8 mouse cellular contexts compared by ENCODE assay signal in the genomic region with DNA sequence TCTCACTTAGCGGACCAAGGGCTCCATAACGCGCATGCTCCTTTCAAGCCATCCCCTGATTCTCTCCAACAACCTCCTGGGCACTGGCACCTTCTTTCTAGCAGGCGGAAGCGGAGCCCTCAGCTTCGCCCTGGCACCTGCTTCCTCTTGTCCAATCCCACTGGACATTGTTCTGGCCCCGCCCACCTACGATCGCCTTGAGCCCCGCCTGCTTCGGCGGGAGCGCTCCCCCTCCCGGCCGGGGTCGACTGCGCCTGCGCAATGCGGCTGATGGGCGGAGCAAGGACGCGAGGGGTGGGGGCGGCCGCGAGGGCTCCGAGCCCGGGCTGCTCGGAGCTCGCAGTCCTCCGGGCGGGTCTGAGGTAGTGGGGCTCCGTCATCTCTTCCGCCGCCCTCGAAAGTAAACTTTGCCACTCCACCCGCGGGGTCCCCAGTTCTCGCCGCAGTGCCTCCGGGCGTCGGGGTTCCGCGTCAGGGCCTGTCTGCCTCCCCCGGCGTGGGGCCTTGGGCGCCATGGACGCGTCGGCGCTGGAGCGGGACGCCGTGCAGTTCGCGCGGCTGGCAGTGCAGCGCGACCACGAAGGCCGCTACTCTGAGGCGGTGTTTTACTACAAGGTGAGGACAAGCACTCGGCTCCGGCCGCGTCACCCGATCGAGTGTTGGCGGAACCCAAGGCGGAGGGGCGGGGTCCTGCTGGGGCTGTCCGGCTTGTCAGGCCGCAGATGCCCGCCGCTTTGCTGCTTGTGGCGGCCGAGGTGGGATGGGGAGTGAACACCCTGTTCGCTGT. TPM values are rescaled to one million over a fixed set of nuclear protein-coding genes. Genes with fewer than 3 reads are reported as not detected.
DNase-seq lines count a peak whose midpoint lies in the region; ATAC-seq and TF ChIP-seq lines count a peak whose summit lies in the region.

A gene (plus strand): TSS at position 270 of the 787 bp plus-strand sequence.

- peaks cover 2% of the 10 kb centered on the region; the same call in 1 of the 2 replicates for H3K79me2 ChIP-seq in heart, adult 2 months (replicated peaks; ENCODE audit: control insufficient read depth, insufficient read depth, low read length)

- WGBS in embryonic facial prominence, embryonic 14.5 days = under 1% methylated on average over 51 of the region's 78 CpGs
- WGBS in heart, adult 2 months = under 1% methylated on average over 78 of the region's 78 CpGs
- under 1% methylated on average over 78 of the region's 78 CpGs for WGBS in limb, embryonic 13.5 days
- WGBS in midbrain, embryonic 16.5 days = under 1% methylated on average over 77 of the region's 78 CpGs

- H3K27ac ChIP-seq in embryonic facial prominence, embryonic 14.5 days (replicated peaks; ENCODE audit: low read depth, low read length) = peak within 1 kb of the TSS; percentile 95
- peak within 1 kb of the TSS; percentile 93 for H3K27ac ChIP-seq in heart, adult 2 months
- H3K27ac ChIP-seq in limb, embryonic 13.5 days = peak within 1 kb of the TSS; percentile 92
- H3K27ac ChIP-seq in midbrain, embryonic 16.5 days (ENCODE audit: low read length) = peak within 1 kb of the TSS; percentile 94

- peak within 1 kb of the TSS; percentile 67 for H3K4me2 ChIP-seq in embryonic facial prominence, embryonic 14.5 days (ENCODE audit: low read depth, low read length)
- H3K4me2 ChIP-seq in limb, embryonic 13.5 days (replicated peaks) = peak within 1 kb of the TSS; percentile 71
- H3K4me2 ChIP-seq in midbrain, embryonic 16.5 days (ENCODE audit: low read length) = peak within 1 kb of the TSS; percentile 82

- H3K9me3 ChIP-seq in embryonic facial prominence, embryonic 14.5 days (ENCODE audit: control insufficient read depth, low read length) = no peaks in the 10 kb centered on the region
- H3K9me3 ChIP-seq in limb, embryonic 13.5 days = no peaks in the 10 kb centered on the region
- no peaks in the 10 kb centered on the region for H3K9me3 ChIP-seq in midbrain, embryonic 16.5 days (replicated peaks; ENCODE audit: control insufficient read depth, low read length, poor library complexity, severe bottlenecking)

- peak; percentile 92 for DNase-seq in 3T3-L1 (ENCODE audit: low read depth, low spot score)
- peak; percentile 99 for DNase-seq in adrenal gland, postnatal 4 days (ENCODE audit: low spot score in 2 of 2)
- peak; percentile 98 for DNase-seq in embryonic facial prominence, embryonic 14.5 days (ENCODE audit: low spot score)
- DNase-seq in heart, adult 2 months = peak; percentile 97 to 100
- DNase-seq in kidney, adult 8-10 months = peak; percentile 97 to 98
- peak; percentile 99 for DNase-seq in spleen, postnatal 10 days (ENCODE audit: low spot score in 2 of 2)

- peak within 1 kb of the TSS; percentile 91 for H3K4me3 ChIP-seq in embryonic facial prominence, embryonic 14.5 days (ENCODE audit: low read depth, low read length)
- H3K4me3 ChIP-seq in heart, adult 2 months = peak within 1 kb of the TSS; percentile 97
- peak within 1 kb of the TSS; percentile 86 for H3K4me3 ChIP-seq in limb, embryonic 13.5 days
- peak within 1 kb of the TSS; percentile 94 for H3K4me3 ChIP-seq in midbrain, embryonic 16.5 days (ENCODE audit: low read depth, low read length)

- peak; percentile 36 for TF ChIP-seq CTCF in heart, adult 2 months (IDR thresholded peaks at IDR 0.05)

- ATAC-seq in embryonic facial prominence, embryonic 14.5 days (ENCODE audit: low read depth) = peak; percentile 96
- ATAC-seq in limb, embryonic 13.5 days (ENCODE audit: low FRiP score, low read depth) = peak; percentile 96
- peak; percentile 98 for ATAC-seq in midbrain, embryonic 16.5 days

- peaks cover 4% of the 10 kb centered on the region for H3K4me1 ChIP-seq in embryonic facial prominence, embryonic 14.5 days (ENCODE audit: control insufficient read depth, insufficient read depth, low read length)
- H3K4me1 ChIP-seq in heart, adult 2 months (ENCODE audit: control insufficient read depth, insufficient read depth, low read length) = peaks cover 1% of the 10 kb centered on the region; the same call in 1 of the 2 replicates
- H3K4me1 ChIP-seq in limb, embryonic 13.5 days = peaks cover 18% of the 10 kb centered on the region
- peaks cover 22% of the 10 kb centered on the region for H3K4me1 ChIP-seq in midbrain, embryonic 16.5 days (ENCODE audit: control insufficient read depth, insufficient read depth, low read length)

- TF ChIP-seq POLR2A in heart, adult 2 months (IDR thresholded peaks at IDR 0.05; ENCODE audit: insufficient read depth, low read depth, low read length) = peak; percentile 86

- TF ChIP-seq EP300 in heart, adult 2 months (IDR thresholded peaks at IDR 0.05; ENCODE audit: insufficient read depth, low read depth, low read length) = no peak

- H3K27me3 ChIP-seq in embryonic facial prominence, embryonic 14.5 days (replicated peaks; ENCODE audit: control insufficient read depth, insufficient read depth, low read length) = no peaks in the 10 kb centered on the region
- H3K27me3 ChIP-seq in heart, adult 2 months (ENCODE audit: control insufficient read depth, insufficient read depth, low read length) = no peaks in the 10 kb centered on the region
- H3K27me3 ChIP-seq in limb, embryonic 13.5 days = no peaks in the 10 kb centered on the region
- no peaks in the 10 kb centered on the region for H3K27me3 ChIP-seq in midbrain, embryonic 16.5 days (ENCODE audit: control insufficient read depth, insufficient read depth, low read depth, low read length)

- intact Hi-C loops in heart, adult 2 months (cut with DNase I) = loop anchor here (5.0 kb wide), 2 partner anchors 84 to 129 kb away; a partner anchor contains a TSS

- peak within 1 kb of the TSS; percentile 91 for H3K9ac ChIP-seq in embryonic facial prominence, embryonic 14.5 days (ENCODE audit: low read depth, low read length)
- peak within 1 kb of the TSS; percentile 89 for H3K9ac ChIP-seq in heart, adult 2 months (ENCODE audit: low read depth, low read length)
- peak within 1 kb of the TSS; percentile 92 for H3K9ac ChIP-seq in limb, embryonic 13.5 days
- peak within 1 kb of the TSS; percentile 95 for H3K9ac ChIP-seq in midbrain, embryonic 16.5 days (ENCODE audit: low read depth, low read length)

- peaks cover 15% of the 10 kb centered on the region; the same call in 1 of the 2 replicates for H3K36me3 ChIP-seq in embryonic facial prominence, embryonic 14.5 days (ENCODE audit: control insufficient read depth, insufficient read depth, low read length)
- peaks cover 2% of the 10 kb centered on the region; the same call in 1 of the 2 replicates for H3K36me3 ChIP-seq in heart, adult 2 months (ENCODE audit: control insufficient read depth, insufficient read depth, low read length)
- H3K36me3 ChIP-seq in limb, embryonic 13.5 days = peaks cover 8% of the 10 kb centered on the region
- H3K36me3 ChIP-seq in midbrain, embryonic 16.5 days (ENCODE audit: control insufficient read depth, insufficient read depth, low read length) = 0 out of 2 replicates have a peak, but pooled peaks cover 3% of the 10 kb centered on the region

RNA-seq across cellular contexts. Expression of the gene that starts here (rescaled TPM):
- 10 to 100 TPM; 47.0 to 53.0 TPM for total RNA-seq in adrenal gland, postnatal 4 days (2021)
- 43.8 and 47.4 TPM in 2 replicates for polyA plus RNA-seq in embryonic facial prominence, embryonic 14.5 days (2014; fragmentation: Nextera tagmentation; extraction: Ambion mirVana)
- 10 to 100 TPM; 29.6 to 32.5 TPM for total RNA-seq in heart, adult 2 months (2021)
- 15.3 and 30.1 TPM in 2 replicates for polyA plus RNA-seq in heart, adult 2 months (2012; rRNA removed)
- 40.0 and 41.4 TPM in 2 replicates for polyA plus RNA-seq in limb, embryonic 13.5 days (2015; fragmentation: Nextera tagmentation; extraction: Ambion mirVana)
- polyA plus RNA-seq in midbrain, embryonic 16.5 days (2015; fragmentation: Nextera tagmentation; extraction: Ambion mirVana) = 88.8 and 94.5 TPM in 2 replicates

Comparison
In these comparisons a context has a peak if more than half of its experiments do, and no peak if none do; other contexts are left out.
1. Peak in every context shown above with its lines: DNase-seq, ATAC-seq, H3K4me3 ChIP-seq and H3K27ac ChIP-seq.